Mouse (Mus musculus) erythroblast, embryonic 14.5 days (primary cell): ENCODE data around the gene Gm13271.
"Not testable (repeated sequence)": the region's sequence is repeated elsewhere in the genome, so short reads cannot be mapped to it uniquely, and the experiment has no call there.

Source experiments
- GATA1 ChIP-seq: IDR thresholded peaks from 2 replicates; pipeline ENCODE4 v1.6.1; 2012; ENCODE audit warnings: low read length, inconsistent platforms, mixed read lengths
- TAL1 ChIP-seq: IDR thresholded peaks from 3 replicates; pipeline ENCODE4 v1.6.1; 2012; ENCODE audit warnings: low read length, inconsistent platforms, mixed read lengths

GRCm38 (mm10) chr4:88754818-88755340 is at the start of gene Gm13271:
- TF ChIP-seq GATA1, TAL1: not testable (repeated sequence)
